In genomic region chr8:111547144-111547543, GRCm38 (mm10) we compare ENCODE assay signal across 14 mouse cellular contexts.
"Had no signal": no experiment of that assay in that cellular context is flagged by ENCODE, and none has a peak within 500 bp of the region (broad histone marks: within the 10 kb centered on the region; RNA-seq: fewer than 3 reads in every experiment).

No protein-coding gene starts in this region.

- H3K4me3 ChIP-seq: limb, embryonic 12.5 days; liver, embryonic 13.5 days; lung, embryonic 15.5 days; megakaryocyte, embryonic 14.5 days; midbrain, embryonic 15.5 days had no signal

- H3K27ac ChIP-seq: limb, embryonic 12.5 days; liver, embryonic 13.5 days; lung, embryonic 15.5 days; macrophage; midbrain, embryonic 15.5 days; stomach, postnatal 0 days had no signal

- ATAC-seq: liver, postnatal 0 days; midbrain, embryonic 15.5 days had no signal

- DNase-seq: kidney, adult 18-20 months; kidney, postnatal 10 days; liver; liver, embryonic 13.5 days; liver, postnatal 0 days; lung, postnatal 14 days; right cerebral cortex, postnatal 25 days; thymus, postnatal 4 days had no signal
